Mouse (Mus musculus): Measurements from ENCODE around the gene Sec24a.
"Not testable (repeated sequence)": the region's sequence is repeated elsewhere in the genome, so short reads cannot be mapped to it uniquely, and the experiment has no call there.

The Sec24a gene

GRCm38 (mm10) chr11:51763213-51763907 is at the start of gene Sec24a, which contains the start of gene Sar1b:
Gene Sec24a (minus strand): TSS chr11:51763634.
Gene Sar1b (plus strand): TSS chr11:51763687.
- ATAC-seq (ENCODE audit: low TSS enrichment) = peak; percentile 97

- ATAC-seq (ENCODE audit: low TSS enrichment) = no peak
These were observed 48.6 kb upstream of the Sec24a start for GRCm38 (mm10) chr11:51812022-51812546.

- ATAC-seq (ENCODE audit: low TSS enrichment) = no peak
These were observed 47.8 kb upstream of the Sec24a start for GRCm38 (mm10) chr11:51811230-51811629.

- ATAC-seq (ENCODE audit: low TSS enrichment) = peak; percentile 44
These were observed 46.3 kb upstream of the Sec24a start for GRCm38 (mm10) chr11:51809632-51810224.

GRCm38 (mm10) chr11:51807108-51807879 is 43.9 kb upstream of the Sec24a start:
- no peak for ATAC-seq (ENCODE audit: low TSS enrichment)

- peak; percentile 83 for ATAC-seq (ENCODE audit: low TSS enrichment)
These were observed 42.0 kb upstream of the Sec24a start for GRCm38 (mm10) chr11:51805221-51805981.

GRCm38 (mm10) chr11:51800634-51801325 is 37.3 kb upstream of the Sec24a start:
- ATAC-seq (ENCODE audit: low TSS enrichment) = peak; percentile 81

- no peak for ATAC-seq (ENCODE audit: low TSS enrichment)
These were observed 32.8 kb upstream of the Sec24a start for GRCm38 (mm10) chr11:51796272-51796671.

- ATAC-seq (ENCODE audit: low TSS enrichment) = no peak
These were observed 27.2 kb upstream of the Sec24a start for GRCm38 (mm10) chr11:51790662-51791061.

- ATAC-seq (ENCODE audit: low TSS enrichment) = not testable (repeated sequence)
These were observed 26.3 kb upstream of the Sec24a start for GRCm38 (mm10) chr11:51789735-51790134.

GRCm38 (mm10) chr11:51785926-51786325 is 22.5 kb upstream of the Sec24a start:
- ATAC-seq (ENCODE audit: low TSS enrichment) = no peak

- no peak for ATAC-seq (ENCODE audit: low TSS enrichment)
These were observed 19.3 kb upstream of the Sec24a start for GRCm38 (mm10) chr11:51782721-51783120.

GRCm38 (mm10) chr11:51780773-51781267 is 17.4 kb upstream of the Sec24a start:
- no peak for ATAC-seq (ENCODE audit: low TSS enrichment)

- ATAC-seq (ENCODE audit: low TSS enrichment) = no peak
These were observed 14.0 kb upstream of the Sec24a start for GRCm38 (mm10) chr11:51777478-51777877.

GRCm38 (mm10) chr11:51775507-51775906 is 12.1 kb upstream of the Sec24a start:
- no peak for ATAC-seq (ENCODE audit: low TSS enrichment)

GRCm38 (mm10) chr11:51768296-51768695 is 4.9 kb upstream of the Sec24a start:
- no peak for ATAC-seq (ENCODE audit: low TSS enrichment)

- peak; percentile 67 for ATAC-seq (ENCODE audit: low TSS enrichment)
These were observed 4.3 kb upstream of the Sec24a start for GRCm38 (mm10) chr11:51767579-51768220.

- ATAC-seq (ENCODE audit: low TSS enrichment) = no peak
These were observed 1.4 kb upstream of the Sec24a start for GRCm38 (mm10) chr11:51764816-51765215.

GRCm38 (mm10) chr11:51763955-51764354 is 521 bp upstream of the Sec24a start:
- no peak for ATAC-seq (ENCODE audit: low TSS enrichment)

GRCm38 (mm10) chr11:51761241-51761640 is 2.2 kb downstream of the Sec24a start:
- ATAC-seq (ENCODE audit: low TSS enrichment) = no peak
